Mouse (Mus musculus) ES-E14 (cell line): ENCODE measurements around the gene Lrrc23. TPM values are rescaled to one million over a fixed set of nuclear protein-coding genes. Genes with fewer than 3 reads are reported as not detected.

Source experiments
- DNase-seq: peaks from one replicate; pipeline ENCODE4 v3.0.0-alpha.2; 2013; ENCODE audit warnings: low read depth, low spot score
- H3K27ac ChIP-seq: 2 replicates; pipeline ENCODE4 v1.5.1; 2012; ENCODE audit warnings: low read depth, mild to moderate bottlenecking, low read length, moderate library complexity, mixed read lengths; ENCODE audit not compliant: poor library complexity, insufficient read depth, severe bottlenecking
- H3K36me3 ChIP-seq: 2 replicates; pipeline ENCODE4 v1.6.1; 2012; ENCODE audit warnings: mild to moderate bottlenecking, low read length, moderate library complexity, mixed read lengths; ENCODE audit not compliant: control insufficient read depth, poor library complexity, insufficient read depth, severe bottlenecking
- H3K4me1 ChIP-seq, 2 experiments: fragments of 150-350 bp in 1 of 2; sonication (generic) in 1 of 2; 2 replicates each; pipeline ENCODE4 v1.6.1; 2012; ENCODE audit warnings: low read length in 2 of 2, mild to moderate bottlenecking in 1 of 2, mixed read lengths in 1 of 2; ENCODE audit not compliant: control insufficient read depth in 2 of 2, insufficient read depth in 2 of 2, poor library complexity in 1 of 2
- H3K4me3 ChIP-seq, 2 experiments: fragments of 150-350 bp in 1 of 2; sonication (generic) in 1 of 2; 2 replicates each; pipeline ENCODE4 v1.5.1; 2012; ENCODE audit warnings: low read length in 2 of 2, low read depth in 1 of 2, mild to moderate bottlenecking in 1 of 2, mixed read lengths in 1 of 2; ENCODE audit not compliant: insufficient read depth in 1 of 2, poor library complexity in 1 of 2, severe bottlenecking in 1 of 2
- H3K9ac ChIP-seq: 2 replicates; pipeline ENCODE4 v1.6.1; 2012; ENCODE audit warnings: low read depth, mild to moderate bottlenecking, low read length, mixed read lengths; ENCODE audit not compliant: poor library complexity, insufficient read depth, severe bottlenecking
- H3K9me3 ChIP-seq: fragments of 150-350 bp; sonication (generic); 2 replicates; pipeline ENCODE4 v1.6.1; 2012; ENCODE audit warnings: low read depth, mild to moderate bottlenecking, low read length; ENCODE audit not compliant: control insufficient read depth, insufficient read depth
- CHD2 ChIP-seq: IDR thresholded peaks from 2 replicates; pipeline ENCODE4 v1.6.1; 2014; ENCODE audit warnings: mild to moderate bottlenecking, low read depth, low read length, inconsistent platforms
- HCFC1 ChIP-seq: IDR thresholded peaks from 2 replicates; pipeline ENCODE4 v1.6.1; 2012; ENCODE audit warnings: low read length, inconsistent platforms, borderline replicate concordance; ENCODE audit not compliant: insufficient read depth
- MAFK ChIP-seq: IDR thresholded peaks from 2 replicates; pipeline ENCODE4 v1.6.1; 2014; ENCODE audit warnings: mild to moderate bottlenecking, low read depth, low read length, inconsistent platforms; ENCODE audit not compliant: insufficient read depth
- ZC3H11A ChIP-seq: IDR thresholded peaks from 2 replicates; pipeline ENCODE4 v1.6.1; 2012; ENCODE audit warnings: low read depth, mild to moderate bottlenecking, inconsistent platforms, low read length, borderline replicate concordance
- ZNF384 ChIP-seq: IDR thresholded peaks from 2 replicates; pipeline ENCODE4 v1.6.1; 2012; ENCODE audit warnings: low read depth, low read length, inconsistent platforms
- in situ Hi-C, 2 experiments: fragments of 600-800 bp; cut with MboI; formaldehyde crosslinking; loops; one replicate each; pipeline ENCODE4 v1.15.1; 2025; ENCODE audit warnings: low sequenced_read_pairs in 2 of 2, inconsistent platforms in 1 of 2; ENCODE audit not compliant: unreplicated experiment in 2 of 2
- total RNA-seq: library from RNA; depleted of rRNA; stranded (reverse); fragments of 300-350 nt; gene quantifications from 2 replicates; pipeline ENCODE4 v1.2.3, GENCODE M21; 2012

Gene Lrrc23
- total RNA-seq, 1 experiment, result not detected

GRCm38 (mm10) chr6:124768704-124769044 is 10.9 kb downstream of the Lrrc23 start:
- Histone ChIP-seq H3K9me3 (no peaks in the 10 kb centered on the region), H3K4me1 (peaks cover 3 to 23% of the 10 kb centered on the region in 2 experiments), H3K36me3 (no peaks in the 10 kb centered on the region), H3K9ac (no peak overlapping the region), H3K27ac (no peak overlapping the region), H3K4me3 (peak overlapping the region; percentile 54 to 65; a peak in 3 of 4 replicates)
- TF ChIP-seq ZC3H11A, result no peak
- TF ChIP-seq MAFK, result no peak
- TF ChIP-seq CHD2, result no peak
- no peak for TF ChIP-seq HCFC1
- no peak for TF ChIP-seq ZNF384
- no peak for DNase-seq
- in situ Hi-C loops, result no loop called here

GRCm38 (mm10) chr6:124767920-124768703 is 11.4 kb downstream of the Lrrc23 start:
- in situ Hi-C loops, result no loop called here
- Histone ChIP-seq H3K9ac (peak overlapping the region; percentile 15), H3K36me3 (no peaks in the 10 kb centered on the region), H3K27ac (no peak overlapping the region), H3K4me1 (peaks cover 3 to 23% of the 10 kb centered on the region in 2 experiments), H3K9me3 (no peaks in the 10 kb centered on the region), H3K4me3 (peak overlapping the region; percentile 54 to 65)
- peak; percentile 68 for DNase-seq
- TF ChIP-seq ZNF384 (no peak), ZC3H11A (no peak), CHD2 (no peak), MAFK (no peak), HCFC1 (no peak)

- no peak overlapping the region for H3K27ac ChIP-seq
- TF ChIP-seq HCFC1, result no peak
- TF ChIP-seq CHD2, result no peak
- no peak for TF ChIP-seq MAFK
- no peak for TF ChIP-seq ZNF384
- TF ChIP-seq ZC3H11A, result no peak
These were observed 12.0 kb downstream of the Lrrc23 start for GRCm38 (mm10) chr6:124767536-124767919.

GRCm38 (mm10) chr6:124765951-124766350 is 13.6 kb downstream of the Lrrc23 start:
- no peak overlapping the region for H3K4me3 ChIP-seq
- no peaks in the 10 kb centered on the region for H3K9me3 ChIP-seq
- peaks cover 3 to 23% of the 10 kb centered on the region in 2 experiments for H3K4me1 ChIP-seq
- in situ Hi-C loops, result no loop called here
- H3K9ac ChIP-seq, result no peak overlapping the region
- DNase-seq, result no peak
- no peak overlapping the region for H3K27ac ChIP-seq
- TF ChIP-seq ZC3H11A (no peak), MAFK (no peak), ZNF384 (no peak), HCFC1 (no peak), CHD2 (no peak)
- H3K36me3 ChIP-seq, result no peaks in the 10 kb centered on the region; the same call in 1 of the 2 replicates

More at GRCm38 (mm10) chr6:124767536-124767919, 12.0 kb downstream of the Lrrc23 start:
- DNase-seq, result no peak
- H3K4me1 ChIP-seq, result peaks cover 3 to 23% of the 10 kb centered on the region in 2 experiments
- in situ Hi-C loops, result no loop called here
- H3K36me3 ChIP-seq, result no peaks in the 10 kb centered on the region
- H3K9ac ChIP-seq, result peak overlapping the region; percentile 15; the same call in 1 of the 2 replicates
- H3K9me3 ChIP-seq, result no peaks in the 10 kb centered on the region
- peak overlapping the region in 1 of 2 experiments; percentile 65; a peak in 3 of 4 replicates for H3K4me3 ChIP-seq
